Comparison of ENCODE assay signal across 8 mouse cellular contexts in the genomic region with DNA sequence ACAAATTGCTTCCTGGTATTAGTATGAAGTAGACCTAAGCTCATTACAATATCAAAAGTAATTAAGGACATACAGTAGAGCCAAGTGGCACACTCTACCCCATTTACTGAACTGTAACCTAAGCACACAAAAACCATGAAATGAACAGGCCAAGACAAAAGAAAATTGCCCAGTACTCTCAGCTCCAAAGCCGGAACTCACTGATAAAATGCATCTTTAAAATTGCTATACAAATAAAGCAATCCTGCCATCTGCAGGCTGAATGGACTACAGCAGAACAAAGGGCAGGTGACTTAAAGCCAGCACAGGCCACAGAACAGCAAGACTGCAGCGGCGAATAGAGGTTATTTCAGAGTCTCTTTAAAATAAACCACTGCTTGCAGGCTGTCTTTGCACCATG. TPM values are rescaled to one million over a fixed set of nuclear protein-coding genes. Genes with fewer than 3 reads are reported as not detected.
DNase-seq lines count a peak whose midpoint lies in the region; ATAC-seq and TF ChIP-seq lines count a peak whose summit lies in the region.

No protein-coding gene starts in this region.

- H3K9ac ChIP-seq in intestine, embryonic 16.5 days (ENCODE audit: low read depth, low read length): no peak overlapping the region

- H3K9me3 ChIP-seq in intestine, embryonic 16.5 days (ENCODE audit: control insufficient read depth, low read length): no peaks in the 10 kb centered on the region

- TF ChIP-seq POLR2A in embryonic fibroblast, embryonic 13.5 days (IDR thresholded peaks at IDR 0.05; ENCODE audit: low read depth, low read length): no peak

- no peak overlapping the region for H3K4me3 ChIP-seq in embryonic fibroblast, embryonic 13.5 days (ENCODE audit: insufficient read depth, low read length)
- no peak overlapping the region for H3K4me3 ChIP-seq in intestine, embryonic 16.5 days (ENCODE audit: low read length)

- ATAC-seq in CD4-positive, CD25-positive, alpha-beta regulatory T cell, adult 4 months: peak; percentile 85
- ATAC-seq in intestine, embryonic 16.5 days: peak; percentile 46; the same call in 1 of the 2 replicates

- DNase-seq in layer of hippocampus, adult 11-12 months (ENCODE audit: low spot score): peak; percentile 30
- no peak for DNase-seq in layer of hippocampus, postnatal 36 days
- peak; percentile 17 for DNase-seq in adrenal gland, postnatal 25 days
- peak; percentile 64 for DNase-seq in lung, postnatal 14 days
- peak; percentile 9 to 21 for DNase-seq in thymus, postnatal 36 days

- H3K4me2 ChIP-seq in intestine, embryonic 16.5 days (ENCODE audit: low read depth, low read length): no peak overlapping the region

- no peaks in the 10 kb centered on the region for H3K27me3 ChIP-seq in intestine, embryonic 16.5 days (replicated peaks; ENCODE audit: control insufficient read depth, insufficient read depth, low read length)

- TF ChIP-seq CTCF in embryonic fibroblast, embryonic 13.5 days (IDR thresholded peaks at IDR 0.05; ENCODE audit: borderline replicate concordance, insufficient read depth, low read length): 0 out of 2 replicates have a peak, but pooled peaks have one; percentile 8

- 17% methylated on average over 3 of the region's 3 CpGs for WGBS in intestine, embryonic 16.5 days

- H3K4me1 ChIP-seq in embryonic fibroblast, embryonic 13.5 days (ENCODE audit: control insufficient read depth, insufficient read depth, low read length): peaks cover 6% of the 10 kb centered on the region
- peaks cover 9% of the 10 kb centered on the region for H3K4me1 ChIP-seq in intestine, embryonic 16.5 days (ENCODE audit: control insufficient read depth, insufficient read depth, low read length)

- no peak overlapping the region for H3K27ac ChIP-seq in embryonic fibroblast, embryonic 13.5 days (ENCODE audit: insufficient read depth, low read length)
- H3K27ac ChIP-seq in intestine, embryonic 16.5 days (ENCODE audit: low read length): no peak overlapping the region

- H3K36me3 ChIP-seq in intestine, embryonic 16.5 days (ENCODE audit: control insufficient read depth, insufficient read depth, low read length): no peaks in the 10 kb centered on the region

RNA-seq across cellular contexts. Expression of gene Pdhx, which starts 10.4 kb away (rescaled TPM):
- total RNA-seq in layer of hippocampus, postnatal 36 days (2021): 10 to 100 TPM; 61.1 to 66.4 TPM
- 10 to 100 TPM; 17.0 to 24.1 TPM for polyA plus RNA-seq in CD4-positive, CD25-positive, alpha-beta regulatory T cell, adult 4 months (2017; shearing (Covaris generic))
- total RNA-seq in adrenal gland, postnatal 25 days (2021): 109 and 134 TPM in 2 replicates
- polyA plus RNA-seq in embryonic fibroblast, embryonic 13.5 days (2011; ENCODE audit: insufficient read length, low read depth, missing spikeins): 14.6 and 20.3 TPM in 2 replicates
- 34.6 and 37.7 TPM in 2 replicates for polyA plus RNA-seq in intestine, embryonic 16.5 days (2015; fragmentation: Nextera tagmentation; extraction: Ambion mirVana)

RNA-seq across cellular contexts. Expression of gene Apip, which starts 10.6 kb away (rescaled TPM):
- 10 to 100 TPM; 23.1 to 25.5 TPM for total RNA-seq in layer of hippocampus, postnatal 36 days (2021)
- polyA plus RNA-seq in CD4-positive, CD25-positive, alpha-beta regulatory T cell, adult 4 months (2017; shearing (Covaris generic)): 10 to 100 TPM; 19.3 to 28.6 TPM
- 55.1 and 56.0 TPM in 2 replicates for total RNA-seq in adrenal gland, postnatal 25 days (2021)
- 30.3 and 49.0 TPM in 2 replicates for polyA plus RNA-seq in embryonic fibroblast, embryonic 13.5 days (2011; ENCODE audit: insufficient read length, low read depth, missing spikeins)
- polyA plus RNA-seq in intestine, embryonic 16.5 days (2015; fragmentation: Nextera tagmentation; extraction: Ambion mirVana): 50.0 and 51.0 TPM in 2 replicates

Comparison
In these comparisons a context has a peak if more than half of its experiments do, and no peak if none do; other contexts are left out.
1. DNase-seq: peak in layer of hippocampus, adult 11-12 months (single experiment), adrenal gland, postnatal 25 days (single experiment), lung, postnatal 14 days (single experiment) and thymus, postnatal 36 days (2 of 2); none in layer of hippocampus, postnatal 36 days (0 of 2).